Mouse (Mus musculus): ENCODE results near the gene Proz. TPM values are rescaled to one million over a fixed set of nuclear protein-coding genes. Genes with fewer than 3 reads are reported as not detected.

The Proz gene
- polyA plus RNA-seq (2014; fragmentation: Illumina TruSeq; extraction: RNeasy Lipid Tissue Mini Kit (QIAGEN cat#74804)), result not detected

DNA sequence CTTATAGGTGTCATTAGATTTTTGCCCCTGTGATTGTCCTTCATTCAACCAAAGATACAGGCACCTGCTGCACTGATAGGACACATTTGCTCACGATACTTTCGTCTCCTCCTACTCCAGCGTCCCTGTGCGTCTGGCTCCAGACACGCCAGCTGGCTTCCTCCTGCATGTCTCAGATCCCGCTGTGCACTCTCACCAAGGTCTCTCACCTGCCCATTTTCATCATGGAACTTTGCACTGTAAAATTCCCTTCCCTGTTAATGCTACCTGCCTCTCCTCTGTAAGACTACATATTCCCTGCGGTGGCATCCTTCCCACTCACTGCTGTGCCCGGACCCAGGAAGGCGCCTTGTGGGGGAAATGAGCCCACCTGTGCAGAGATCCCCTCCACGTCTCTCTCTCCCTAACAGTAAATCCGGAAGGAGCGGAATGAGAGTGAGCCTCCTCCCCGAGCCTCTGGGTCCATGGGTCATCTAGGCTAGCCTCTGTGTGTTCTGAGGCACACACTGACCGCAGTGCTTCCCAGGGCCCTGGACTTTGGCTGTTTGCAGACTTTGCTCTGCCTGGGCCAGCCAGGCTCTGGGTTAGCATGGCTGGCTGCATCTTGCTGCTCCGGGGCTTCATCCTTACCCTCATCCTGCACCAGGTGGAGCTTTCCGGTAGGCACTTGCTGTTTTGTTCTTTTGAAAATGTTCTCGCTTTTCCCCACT is at the start of gene Proz:
Gene Proz, plus strand, starts transcription at position 474 of the 710 bp plus-strand sequence.

DNA sequence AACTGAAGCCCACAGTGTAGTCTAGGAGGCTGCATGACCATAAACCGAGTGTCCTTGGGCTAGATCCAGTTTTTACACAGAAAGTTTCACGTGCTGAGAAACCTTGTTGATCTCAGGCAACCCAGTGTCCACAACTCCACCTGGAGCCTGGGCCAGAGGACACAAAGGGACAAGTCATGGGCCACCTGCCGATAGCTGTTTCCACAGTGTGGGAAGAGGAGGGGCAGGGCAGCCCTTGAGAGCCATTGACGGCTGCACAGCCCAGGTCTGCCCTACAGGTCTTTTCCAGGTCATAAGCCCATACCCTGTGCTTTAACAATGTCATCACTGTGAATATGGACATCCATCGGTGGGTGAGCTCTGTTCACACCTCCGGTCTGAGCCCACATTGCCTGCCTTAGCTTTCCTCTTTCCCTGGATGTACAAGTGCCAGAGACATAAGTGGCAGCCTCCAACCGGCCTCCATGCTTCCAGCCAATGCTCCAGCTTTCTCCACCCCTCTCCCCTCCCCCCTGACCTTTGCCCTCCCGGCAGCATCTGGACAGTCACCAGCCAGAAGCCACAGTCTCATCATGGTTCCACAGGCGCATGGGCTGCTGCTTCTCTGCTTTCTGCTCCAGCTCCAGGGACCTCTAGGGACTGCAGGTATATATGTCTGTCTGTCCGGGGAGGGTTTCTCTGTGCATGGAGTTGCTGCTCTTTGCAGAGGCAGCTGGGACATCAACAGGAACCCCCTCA is 35.1 kb upstream of the Proz start, which contains the start of gene F7:
Gene F7, plus strand, starts transcription at position 548 of the 738 bp plus-strand sequence.

DNA sequence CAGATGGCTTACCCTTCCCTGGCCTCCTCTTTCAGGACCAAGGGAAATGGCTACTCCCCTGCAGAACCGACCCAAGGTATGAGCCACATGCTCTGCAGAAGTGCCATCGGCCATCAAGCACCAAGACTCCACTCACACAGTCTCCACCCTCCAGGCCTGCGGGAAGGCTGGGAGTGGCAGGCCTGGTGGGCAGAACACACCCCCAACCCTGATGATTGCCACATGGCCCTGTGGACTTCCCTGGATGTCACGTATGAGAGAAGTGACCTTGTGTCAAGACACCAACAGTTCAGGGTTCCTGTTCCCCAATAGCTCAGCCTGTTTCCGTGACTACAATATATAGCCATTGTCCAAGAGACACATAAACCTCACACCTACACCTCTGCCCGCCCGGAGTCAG is 23.7 kb upstream of the Proz start, which contains the start of gene F10:
Gene F10, plus strand, starts transcription at position 294 of the 400 bp plus-strand sequence.

DNA sequence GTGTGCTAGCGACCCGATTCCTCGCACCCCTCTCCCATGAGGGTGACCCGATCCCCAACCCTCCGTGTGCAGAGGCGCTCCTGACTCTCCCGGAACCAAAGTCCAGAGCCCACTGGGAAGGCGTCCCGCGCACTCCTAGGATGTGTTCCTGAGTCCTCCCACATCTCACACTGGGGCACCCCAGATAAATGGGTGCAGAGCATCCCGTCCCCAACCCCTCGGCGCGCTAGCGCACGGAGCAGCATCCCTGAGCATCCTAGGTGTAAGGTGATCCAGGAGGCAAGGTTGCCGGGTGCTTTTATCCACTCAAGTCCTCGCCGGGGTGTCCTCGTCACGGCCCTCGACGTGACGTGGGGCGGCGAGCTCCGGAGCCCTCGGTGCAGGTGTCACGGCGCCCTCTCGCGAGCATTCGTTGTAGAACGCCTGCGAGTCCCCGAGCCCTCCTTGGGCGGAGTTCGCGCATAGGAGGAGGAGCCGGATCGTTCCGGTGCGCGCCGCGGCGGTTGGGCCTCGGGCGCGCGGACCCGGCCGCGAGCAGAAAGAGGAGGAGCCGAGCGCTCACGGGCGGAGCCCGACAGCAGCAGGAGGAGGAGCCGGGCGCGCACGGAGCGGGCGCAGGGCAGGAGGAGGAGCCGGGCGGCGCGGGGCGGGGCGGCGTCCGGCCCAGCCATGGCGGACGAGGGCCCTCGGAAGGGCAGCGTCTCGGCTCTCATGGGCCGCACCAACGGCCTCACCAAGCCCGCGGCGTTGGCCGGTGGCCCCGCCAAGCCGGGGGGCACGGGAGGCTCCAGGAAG is 44.6 kb downstream of the Proz start, which contains the start of the genes Pcid2 and Cul4a:
Gene Pcid2, minus strand, starts transcription at position 373 of the 795 bp plus-strand sequence.
Gene Cul4a, plus strand, starts transcription at position 535 of the 795 bp plus-strand sequence.

Other genes with a start within 250 kb of the Proz start
- 3.7 TPM for gene Mcf2l, start 187.1 kb upstream of the Proz start, polyA plus RNA-seq (2014; fragmentation: Illumina TruSeq; extraction: RNeasy Lipid Tissue Mini Kit (QIAGEN cat#74804))
- not detected for gene F7, start 34.9 kb upstream of the Proz start, polyA plus RNA-seq (2014; fragmentation: Illumina TruSeq; extraction: RNeasy Lipid Tissue Mini Kit (QIAGEN cat#74804))
- not detected for gene F10, start 23.6 kb upstream of the Proz start, polyA plus RNA-seq (2014; fragmentation: Illumina TruSeq; extraction: RNeasy Lipid Tissue Mini Kit (QIAGEN cat#74804))
- 17.4 TPM for gene Pcid2, start 44.5 kb downstream of the Proz start, polyA plus RNA-seq (2014; fragmentation: Illumina TruSeq; extraction: RNeasy Lipid Tissue Mini Kit (QIAGEN cat#74804))
- 180 TPM for gene Cul4a, start 44.7 kb downstream of the Proz start, polyA plus RNA-seq (2014; fragmentation: Illumina TruSeq; extraction: RNeasy Lipid Tissue Mini Kit (QIAGEN cat#74804))
- 472 TPM for gene Lamp1, start 98.2 kb downstream of the Proz start, polyA plus RNA-seq (2014; fragmentation: Illumina TruSeq; extraction: RNeasy Lipid Tissue Mini Kit (QIAGEN cat#74804))
- 9.5 TPM for gene Grtp1, start 139.7 kb downstream of the Proz start, polyA plus RNA-seq (2014; fragmentation: Illumina TruSeq; extraction: RNeasy Lipid Tissue Mini Kit (QIAGEN cat#74804))
- gene Adprhl1, start 193.2 kb downstream of the Proz start, polyA plus RNA-seq (2014; fragmentation: Illumina TruSeq; extraction: RNeasy Lipid Tissue Mini Kit (QIAGEN cat#74804)), result not detected
- 17.7 TPM for gene Dcun1d2, start 227.2 kb downstream of the Proz start, polyA plus RNA-seq (2014; fragmentation: Illumina TruSeq; extraction: RNeasy Lipid Tissue Mini Kit (QIAGEN cat#74804))
- gene Tmco3, start 227.3 kb downstream of the Proz start, polyA plus RNA-seq (2014; fragmentation: Illumina TruSeq; extraction: RNeasy Lipid Tissue Mini Kit (QIAGEN cat#74804)), result 22.2 TPM

Data from ovary, adult 10 weeks (tissue).